In the genomic region with DNA sequence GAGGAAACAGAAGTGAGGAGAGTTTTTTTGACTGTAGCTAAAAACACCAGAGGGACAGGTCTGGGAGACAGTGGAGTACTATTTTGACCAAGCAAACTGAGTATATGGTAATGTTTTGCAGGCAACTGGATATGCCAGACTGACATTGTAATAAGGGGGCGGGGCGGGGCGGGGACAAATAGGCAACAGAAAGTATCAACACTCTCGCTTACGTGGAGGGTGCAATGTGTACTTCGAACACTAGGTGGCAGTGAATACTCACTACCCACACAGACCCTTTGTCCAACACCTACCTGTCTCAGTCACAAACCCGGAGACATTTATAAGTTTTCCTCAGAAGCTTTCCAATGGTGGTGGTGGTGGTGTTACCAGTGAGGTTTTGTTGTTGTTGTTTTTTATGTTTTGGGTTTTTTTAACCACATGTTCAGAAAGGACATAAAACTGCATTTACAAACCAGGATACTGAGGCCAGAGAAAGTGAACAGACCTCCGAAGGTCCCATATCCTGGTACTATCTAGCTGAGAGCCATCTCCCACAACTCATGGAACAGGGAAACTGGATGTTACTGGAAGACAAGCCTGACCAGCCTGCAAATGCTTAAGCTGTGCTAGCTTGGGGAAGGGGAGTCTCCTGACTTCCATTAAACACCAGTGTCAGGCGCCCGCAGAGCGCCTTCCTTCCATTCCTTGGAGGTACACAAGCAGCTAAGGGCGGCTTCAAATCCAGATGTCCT, we compare ENCODE assay signal across 9 mouse cellular contexts.
DNase-seq lines count a peak whose midpoint lies in the region; ATAC-seq and TF ChIP-seq lines count a peak whose summit lies in the region.
"Had no signal": no experiment of that assay in that cellular context is flagged by ENCODE, and none has a peak within 500 bp of the region (broad histone marks: within the 10 kb centered on the region; RNA-seq: fewer than 3 reads in every experiment).

No protein-coding gene starts in this region.

- peak overlapping the region; percentile 57; the same call in 1 of the 2 replicates for H3K9ac ChIP-seq in ES-E14 (ENCODE audit: insufficient read depth, low read depth, low read length, poor library complexity, severe bottlenecking)
- no peak overlapping the region for H3K9ac ChIP-seq in forebrain, embryonic 15.5 days (replicated peaks)
- peak overlapping the region; percentile 16; the same call in 1 of the 2 replicates for H3K9ac ChIP-seq in lung, embryonic 14.5 days

- H3K9me3 ChIP-seq in ES-E14 (ENCODE audit: control insufficient read depth, insufficient read depth, low read depth, low read length) = no peaks in the 10 kb centered on the region
- H3K9me3 ChIP-seq in forebrain, embryonic 15.5 days = no peaks in the 10 kb centered on the region
- no peaks in the 10 kb centered on the region for H3K9me3 ChIP-seq in lung, embryonic 14.5 days (ENCODE audit: low read depth, low read length)
- H3K9me3 ChIP-seq: megakaryocyte, embryonic 14.5 days had no signal

- WGBS in forebrain, embryonic 15.5 days = 32% methylated on average over 12 of the region's 12 CpGs
- WGBS in lung, embryonic 14.5 days = 32% methylated on average over 12 of the region's 12 CpGs

- H3K36me3 ChIP-seq in ES-E14 (ENCODE audit: control insufficient read depth, insufficient read depth, low read length, poor library complexity, severe bottlenecking) = no peaks in the 10 kb centered on the region
- no peaks in the 10 kb centered on the region for H3K36me3 ChIP-seq in forebrain, embryonic 15.5 days
- no peaks in the 10 kb centered on the region for H3K36me3 ChIP-seq in lung, embryonic 14.5 days (ENCODE audit: insufficient read depth)

- TF ChIP-seq CTCF in lung, embryonic 14.5 days (IDR thresholded peaks at IDR 0.05; ENCODE audit: low read depth) = peak; percentile 87

- DNase-seq in ES-E14 (ENCODE audit: low read depth, low spot score) = peak; percentile 90
- peak; percentile 72 for DNase-seq in c-Kit-positive CD71-positive TER-119-negative erythroid progenitor cells, embryonic 14.5 days (ENCODE audit: low read depth)
- peak; percentile 63 to 78 for DNase-seq in layer of hippocampus, adult 8-10 months (ENCODE audit: low spot score in 2 of 2)
- peak; percentile 89 for DNase-seq in lung, embryonic 14.5 days
- peak; percentile 43 for DNase-seq in ovary, postnatal 36 days (ENCODE audit: low spot score)
- peak; percentile 68 for DNase-seq in thymus, postnatal 25 days

- in situ Hi-C loops in ES-E14 (cut with MboI; ENCODE audit: low sequenced_read_pairs in 2 of 2, unreplicated experiment in 2 of 2) = no loop called here

- no peak overlapping the region for H3K4me2 ChIP-seq in forebrain, embryonic 15.5 days (replicated peaks)
- peak overlapping the region; percentile 45 for H3K4me2 ChIP-seq in lung, embryonic 14.5 days

- H3K27ac ChIP-seq in ES-E14 (ENCODE audit: insufficient read depth, low read depth, low read length, poor library complexity, severe bottlenecking) = no peak overlapping the region
- H3K27ac ChIP-seq in forebrain, embryonic 15.5 days (replicated peaks) = no peak overlapping the region
- H3K27ac ChIP-seq in lung, embryonic 14.5 days (ENCODE audit: low read depth) = peak overlapping the region; percentile 46; the same call in 1 of the 2 replicates

- ATAC-seq in forebrain, embryonic 15.5 days (replicated peaks) = peak; percentile 84
- peak; percentile 81 to 89 for ATAC-seq in hematopoietic stem cell, adult 5-6 weeks (replicated peaks in 1 of 2; ENCODE audit: insufficient read depth in 1 of 2, low FRiP score in 2 of 2, low TSS enrichment in 1 of 2, low read depth in 1 of 2, poor library complexity in 2 of 2, severe bottlenecking in 2 of 2)
- peak; percentile 64 for ATAC-seq in lung, embryonic 14.5 days (ENCODE audit: insufficient read depth)

- peaks cover 2 to 9% of the 10 kb centered on the region in 2 experiments; a peak in 3 of 4 replicates for H3K4me1 ChIP-seq in ES-E14 (ENCODE audit: control insufficient read depth in 2 of 2, insufficient read depth in 2 of 2, low read length in 2 of 2, poor library complexity in 1 of 2)
- peaks cover 5% of the 10 kb centered on the region; the same call in 1 of the 2 replicates for H3K4me1 ChIP-seq in forebrain, embryonic 15.5 days
- H3K4me1 ChIP-seq in lung, embryonic 14.5 days (ENCODE audit: insufficient read depth) = no peaks in the 10 kb centered on the region

- H3K27me3 ChIP-seq in forebrain, embryonic 15.5 days = no peaks in the 10 kb centered on the region
- H3K27me3 ChIP-seq in lung, embryonic 14.5 days (ENCODE audit: insufficient read depth, low read length) = 0 out of 2 replicates have a peak, but pooled peaks cover 6% of the 10 kb centered on the region

- H3K4me3 ChIP-seq in ES-E14 (ENCODE audit: insufficient read depth in 1 of 2, low read depth in 1 of 2, low read length in 2 of 2, poor library complexity in 1 of 2, severe bottlenecking in 1 of 2) = peak overlapping the region; percentile 44 to 52; a peak in 2 of 4 replicates
- no peak overlapping the region for H3K4me3 ChIP-seq in forebrain, embryonic 15.5 days
- peak overlapping the region; percentile 8; the same call in 1 of the 2 replicates for H3K4me3 ChIP-seq in lung, embryonic 14.5 days (ENCODE audit: low read depth, low read length)
- H3K4me3 ChIP-seq: megakaryocyte, embryonic 14.5 days had no signal

TF ChIP-seq in ES-E14, 5 proteins besides CTCF, POLR2A, EP300 and RAD21:
- TF ChIP-seq ZC3H11A (IDR thresholded peaks at IDR 0.05; ENCODE audit: borderline replicate concordance, low read depth, low read length) = peak; percentile 66; the same call in 1 of the 2 replicates
- no peak for TF ChIP-seq MAFK (IDR thresholded peaks at IDR 0.05; ENCODE audit: insufficient read depth, low read depth, low read length)
- TF ChIP-seq HCFC1 (IDR thresholded peaks at IDR 0.05; ENCODE audit: borderline replicate concordance, insufficient read depth, low read length) = no peak
